Mouse (Mus musculus) lung, embryonic 14.5 days (tissue): ENCODE data around the gene Wnt5a. TPM values are rescaled to one million over a fixed set of nuclear protein-coding genes. Genes with fewer than 3 reads are reported as not detected.

Source experiments
- ATAC-seq: fragments of 200-750 bp; cut with Nextera tagmentation; 2 replicates; pipeline ENCODE4 v1.8.0; 2017; ENCODE audit warnings: mild to moderate bottlenecking, moderate TSS enrichment, moderate library complexity; ENCODE audit not compliant: insufficient read depth
- DNase-seq: peaks from one replicate; pipeline ENCODE4 v3.0.0-alpha.2; 2015
- H3K27ac ChIP-seq: fragments of 300-500 bp; sonication (generic); 2 replicates; pipeline ENCODE4 v1.5.1; 2014; ENCODE audit warnings: low read depth, mild to moderate bottlenecking, moderate library complexity
- H3K27me3 ChIP-seq: fragments of 300-500 bp; sonication (generic); 2 replicates; pipeline ENCODE4 v1.6.1; 2014; ENCODE audit warnings: low read length, control low read depth; ENCODE audit not compliant: insufficient read depth
- H3K36me3 ChIP-seq: fragments of 300-500 bp; sonication (generic); 2 replicates; pipeline ENCODE4 v1.6.1; 2014; ENCODE audit warnings: control low read depth; ENCODE audit not compliant: insufficient read depth
- H3K4me1 ChIP-seq: fragments of 300-500 bp; sonication (generic); 2 replicates; pipeline ENCODE4 v1.6.1; 2014; ENCODE audit warnings: antibody characterized with exemption, control low read depth; ENCODE audit not compliant: insufficient read depth
- H3K4me2 ChIP-seq: fragments of 300-500 bp; sonication (generic); 2 replicates; pipeline ENCODE4 v1.6.1; 2014; ENCODE audit warnings: mild to moderate bottlenecking
- H3K4me3 ChIP-seq: fragments of 300-500 bp; sonication (generic); 2 replicates; pipeline ENCODE4 v1.5.1; 2014; ENCODE audit warnings: low read depth, low read length
- H3K9ac ChIP-seq: fragments of 300-500 bp; sonication (generic); 2 replicates; pipeline ENCODE4 v1.6.1; 2014
- H3K9me3 ChIP-seq: fragments of 300-500 bp; sonication (generic); 2 replicates; pipeline ENCODE4 v1.6.1; 2016; ENCODE audit warnings: low read depth, low read length, control low read depth
- CTCF ChIP-seq: IDR thresholded peaks from 2 replicates; pipeline ENCODE4 v1.5.1; 2016; ENCODE audit warnings: antibody characterized with exemption, low read depth
- WGBS: fragments of 180-500 bp; shearing (Covaris S2); extraction: QIAGEN DNeasy Blood & Tissue Kit; methylation state at CpG from one replicate; pipeline ENCODE4 v1.1.7; 2014; 5-methylcytosine and 5-hydroxymethylcytosine counted together
- polyA plus RNA-seq: library from polyadenylated mRNA; unstranded; fragments of >200 nt; fragmentation: Nextera tagmentation; extraction: Ambion mirVana; gene quantifications from 2 replicates; pipeline ENCODE4 v1.2.1, GENCODE M21; 2014

The Wnt5a gene
- polyA plus RNA-seq, 1 experiment from 2014 or later: 16.2 TPM

DNA sequence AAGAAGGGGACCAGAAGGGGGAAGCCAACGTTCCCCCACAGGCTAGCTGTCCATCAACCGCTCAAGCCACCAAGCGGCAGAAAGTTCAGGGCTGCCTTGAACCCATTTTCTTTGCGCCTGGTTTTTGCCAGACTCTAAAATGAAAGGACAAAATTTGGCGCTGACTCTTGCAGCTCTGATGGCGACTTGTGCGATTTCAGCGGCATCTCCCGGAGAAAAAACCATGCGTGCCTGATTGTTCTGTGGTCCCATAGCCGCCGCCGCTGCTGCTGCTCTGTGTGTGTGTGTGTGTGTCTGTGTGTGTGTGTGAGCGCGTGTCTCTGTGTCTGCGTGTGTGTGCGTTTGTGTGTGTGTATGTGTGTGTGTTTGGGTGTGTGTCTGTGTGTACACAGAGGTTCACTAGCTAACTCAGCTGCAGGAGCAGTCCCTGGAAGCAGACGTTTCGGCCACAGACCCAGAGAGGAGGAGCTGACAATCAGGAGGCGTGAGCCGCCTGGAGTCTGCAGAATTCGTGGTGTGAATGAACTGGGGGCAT is 568 bp downstream of the Wnt5a start:
- under 1% methylated on average over 22 of the region's 22 CpGs for WGBS

DNA sequence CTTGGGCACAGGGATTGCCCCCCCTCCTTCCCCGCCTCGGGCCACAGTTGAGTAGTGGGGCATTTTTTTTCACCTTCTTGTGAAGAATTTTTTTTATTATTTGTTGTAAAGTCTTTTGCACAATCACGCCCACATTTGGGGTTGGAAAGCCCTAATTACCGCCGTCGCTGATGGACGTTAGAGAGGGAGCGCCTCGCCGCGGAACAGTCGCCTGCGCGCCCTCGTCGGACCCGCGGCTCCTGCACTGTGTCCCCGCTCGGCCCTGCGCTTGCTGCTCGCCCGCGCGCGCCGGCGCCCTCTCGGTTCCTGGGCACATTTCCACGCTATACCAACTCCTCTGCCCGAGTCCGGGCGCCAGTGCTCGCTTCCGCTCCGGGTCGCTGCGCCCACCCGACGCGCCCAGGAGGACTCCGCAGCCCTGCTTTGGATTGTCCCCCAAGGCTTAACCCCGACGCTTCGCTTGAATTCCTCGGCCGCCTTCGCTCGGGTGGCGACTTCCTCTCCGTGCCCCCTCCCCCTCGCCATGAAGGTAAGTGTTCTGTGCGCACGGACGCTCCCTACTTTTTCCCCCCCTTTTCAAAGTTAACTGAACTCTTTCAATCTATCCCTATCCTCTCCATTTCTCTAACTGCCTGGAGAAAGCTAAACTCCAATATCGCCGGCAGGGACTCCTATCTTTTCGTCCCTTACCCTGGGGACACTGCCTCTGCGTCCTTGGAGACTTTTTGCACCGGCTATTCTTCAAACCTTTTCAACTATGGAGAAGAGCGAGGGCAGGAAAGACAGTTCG is 1.2 kb downstream of the Wnt5a start:
- H3K9me3 ChIP-seq: no peaks in the 10 kb centered on the region
- H3K9ac ChIP-seq: peak overlapping the region; percentile 63
- H3K4me3 ChIP-seq: peak overlapping the region; percentile 54
- peaks cover 52% of the 10 kb centered on the region for H3K27me3 ChIP-seq
- no peaks in the 10 kb centered on the region for H3K36me3 ChIP-seq
- H3K4me1 ChIP-seq: peaks cover 5% of the 10 kb centered on the region; the same call in 1 of the 2 replicates
- DNase-seq: peak; percentile 60
- H3K4me2 ChIP-seq: peak overlapping the region; percentile 82
- peak; percentile 30; the same call in 1 of the 2 replicates for ATAC-seq
- peak overlapping the region; percentile 87 for H3K27ac ChIP-seq
- under 1% methylated on average over 62 of the region's 62 CpGs for WGBS
- no peak for TF ChIP-seq CTCF

More for the DNA sequence above, 568 bp downstream of the Wnt5a start:
- H3K4me2 ChIP-seq: peak overlapping the region; percentile 82
- H3K27ac ChIP-seq: peak overlapping the region; percentile 87
- peaks cover 46% of the 10 kb centered on the region for H3K27me3 ChIP-seq
- H3K4me3 ChIP-seq: peak overlapping the region; percentile 54
- H3K36me3 ChIP-seq: no peaks in the 10 kb centered on the region
- DNase-seq (peak; percentile 75), ATAC-seq (peak; percentile 39)
- TF ChIP-seq CTCF: no peak
- H3K9ac ChIP-seq: peak overlapping the region; percentile 63
- H3K4me1 ChIP-seq: 0 out of 2 replicates have a peak, but pooled peaks cover 3% of the 10 kb centered on the region
- H3K9me3 ChIP-seq: no peaks in the 10 kb centered on the region

DNA sequence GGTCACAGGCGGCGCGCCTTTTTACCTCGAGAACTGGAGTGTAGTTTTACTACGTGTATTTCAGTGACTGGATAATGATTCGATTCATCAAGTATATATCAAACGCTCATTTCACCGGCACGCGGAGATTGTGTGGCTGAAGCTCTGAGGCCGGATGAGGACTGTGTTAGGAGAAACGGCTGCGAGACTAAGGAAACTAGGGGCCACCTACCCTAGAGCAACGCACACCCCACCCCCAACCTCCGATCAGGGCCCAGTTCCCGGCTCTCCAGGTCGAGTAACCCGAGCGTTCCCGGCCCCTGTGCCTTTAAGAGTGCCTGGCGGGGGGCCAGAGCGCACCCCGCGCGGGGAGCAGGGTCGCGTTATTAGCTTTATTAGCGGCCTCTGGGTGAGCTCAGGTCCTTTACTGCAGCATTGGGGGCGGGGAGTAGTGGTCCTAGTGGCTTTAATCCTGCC is 1.9 kb downstream of the Wnt5a start:
- Histone ChIP-seq H3K36me3 (no peaks in the 10 kb centered on the region), H3K27me3 (peaks cover 59% of the 10 kb centered on the region), H3K4me1 (peaks cover 6% of the 10 kb centered on the region; the same call in 1 of the 2 replicates), H3K4me3 (peak overlapping the region; percentile 54), H3K4me2 (peak overlapping the region; percentile 82), H3K9me3 (no peaks in the 10 kb centered on the region), H3K9ac (peak overlapping the region; percentile 63), H3K27ac (peak overlapping the region; percentile 87; the same call in 1 of the 2 replicates)
- TF ChIP-seq CTCF: no peak
- WGBS: under 1% methylated on average over 29 of the region's 29 CpGs
- ATAC-seq (no peak), DNase-seq (peak; percentile 73)

GRCm38 (mm10) chr14:28507011-28507410 is 2.5 kb downstream of the Wnt5a start:
- Histone ChIP-seq H3K36me3 (no peaks in the 10 kb centered on the region), H3K4me2 (peak overlapping the region; percentile 82), H3K9me3 (no peaks in the 10 kb centered on the region), H3K4me1 (peaks cover 6% of the 10 kb centered on the region; the same call in 1 of the 2 replicates), H3K27ac (peak overlapping the region; percentile 87; the same call in 1 of the 2 replicates), H3K4me3 (peak overlapping the region; percentile 54), H3K27me3 (peaks cover 65% of the 10 kb centered on the region), H3K9ac (peak overlapping the region; percentile 63)
- ATAC-seq (no peak), DNase-seq (no peak)
- no peak for TF ChIP-seq CTCF
- WGBS: 1% methylated on average over 15 of the region's 15 CpGs

DNA sequence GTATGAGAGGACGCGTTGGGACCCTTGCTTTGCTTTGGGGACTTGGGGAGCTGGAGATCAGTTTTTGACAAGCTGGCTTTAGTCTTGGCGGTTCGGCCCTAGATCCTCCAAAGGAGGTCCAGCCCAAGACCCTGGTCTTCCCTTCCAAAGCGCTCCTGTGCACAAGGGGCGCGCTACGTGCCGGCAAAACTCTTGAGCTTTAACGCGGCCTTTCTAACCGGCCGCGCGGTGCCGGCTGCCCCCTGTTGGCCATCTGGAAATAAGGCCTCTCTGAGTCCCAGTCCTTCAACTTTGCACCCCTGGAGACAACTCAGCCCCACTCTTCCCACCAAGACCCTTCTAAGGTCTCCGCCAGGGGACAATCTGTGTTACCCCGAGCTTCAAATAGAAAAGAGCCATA is 2.9 kb downstream of the Wnt5a start:
- peaks cover 6% of the 10 kb centered on the region; the same call in 1 of the 2 replicates for H3K4me1 ChIP-seq

DNA sequence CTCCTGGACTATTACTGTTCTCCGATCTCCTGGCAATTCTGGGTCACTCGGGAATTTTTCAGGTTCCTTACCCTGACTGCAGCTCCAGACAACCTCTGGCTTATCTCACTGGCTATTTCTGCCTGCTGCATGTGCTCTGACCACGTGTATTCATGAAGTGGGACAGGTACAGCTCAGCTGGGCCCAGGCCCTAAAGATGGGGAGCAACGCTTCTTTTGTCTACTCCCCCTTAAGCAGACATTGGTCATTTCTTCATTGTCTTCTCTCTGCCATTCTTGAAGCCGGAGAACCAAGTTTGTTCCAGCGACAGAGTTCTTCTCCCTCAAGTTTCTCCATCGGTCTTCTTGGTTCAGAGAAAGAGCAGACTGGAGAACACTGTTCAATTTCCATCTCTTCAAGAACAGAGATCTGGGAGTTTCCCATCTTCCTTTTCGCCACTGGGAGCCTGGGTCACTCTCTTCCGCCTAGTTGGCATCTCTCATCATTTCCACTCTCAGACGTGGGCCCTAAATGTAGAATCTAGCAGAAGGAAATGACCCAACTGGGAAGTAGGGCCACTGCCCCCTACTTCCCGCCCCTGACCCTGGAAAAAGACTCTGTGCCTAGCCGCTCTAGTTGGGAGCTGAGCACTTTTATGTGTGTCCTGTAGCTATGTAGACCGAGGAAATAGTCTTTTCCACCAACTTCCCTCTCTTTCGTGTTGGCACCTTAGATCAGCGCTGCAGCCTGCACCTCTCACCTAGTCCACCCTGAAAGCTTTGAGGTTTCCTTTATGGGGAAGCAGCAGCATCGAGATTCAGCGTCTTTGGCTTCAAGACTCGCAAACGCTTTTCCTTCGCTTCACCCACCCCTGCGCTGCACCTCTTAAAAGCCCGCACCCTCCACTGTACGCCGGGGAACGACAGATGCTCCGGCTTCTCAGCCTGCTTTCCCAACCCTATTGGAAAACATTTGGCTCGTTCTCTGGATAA is 4.0 kb downstream of the Wnt5a start:
- Histone ChIP-seq H3K4me3 (peak overlapping the region; percentile 54), H3K4me1 (peaks cover 6% of the 10 kb centered on the region; the same call in 1 of the 2 replicates), H3K36me3 (0 out of 2 replicates have a peak, but pooled peaks cover 6% of the 10 kb centered on the region), H3K9ac (peak overlapping the region; percentile 41), H3K4me2 (peak overlapping the region; percentile 82), H3K27me3 (peaks cover 80% of the 10 kb centered on the region), H3K27ac (no peak overlapping the region), H3K9me3 (no peaks in the 10 kb centered on the region)
- ATAC-seq (no peak), DNase-seq (peak; percentile 40)
- WGBS: 21% methylated on average over 27 of the region's 27 CpGs
- no peak for TF ChIP-seq CTCF

More for the DNA sequence above, 2.9 kb downstream of the Wnt5a start:
- peaks cover 69% of the 10 kb centered on the region for H3K27me3 ChIP-seq
- under 1% methylated on average over 18 of the region's 18 CpGs for WGBS
- peak overlapping the region; percentile 54 for H3K4me3 ChIP-seq
- H3K4me2 ChIP-seq: peak overlapping the region; percentile 82
- ATAC-seq: no peak
- H3K9ac ChIP-seq: peak overlapping the region; percentile 63
- H3K9me3 ChIP-seq: no peaks in the 10 kb centered on the region
- H3K27ac ChIP-seq: peak overlapping the region; percentile 87; the same call in 1 of the 2 replicates
- DNase-seq: peak; percentile 92
- peak; percentile 89 for TF ChIP-seq CTCF
- H3K36me3 ChIP-seq: no peaks in the 10 kb centered on the region
